ENCODE assay signal across 8 mouse cellular contexts in the genomic region with DNA sequence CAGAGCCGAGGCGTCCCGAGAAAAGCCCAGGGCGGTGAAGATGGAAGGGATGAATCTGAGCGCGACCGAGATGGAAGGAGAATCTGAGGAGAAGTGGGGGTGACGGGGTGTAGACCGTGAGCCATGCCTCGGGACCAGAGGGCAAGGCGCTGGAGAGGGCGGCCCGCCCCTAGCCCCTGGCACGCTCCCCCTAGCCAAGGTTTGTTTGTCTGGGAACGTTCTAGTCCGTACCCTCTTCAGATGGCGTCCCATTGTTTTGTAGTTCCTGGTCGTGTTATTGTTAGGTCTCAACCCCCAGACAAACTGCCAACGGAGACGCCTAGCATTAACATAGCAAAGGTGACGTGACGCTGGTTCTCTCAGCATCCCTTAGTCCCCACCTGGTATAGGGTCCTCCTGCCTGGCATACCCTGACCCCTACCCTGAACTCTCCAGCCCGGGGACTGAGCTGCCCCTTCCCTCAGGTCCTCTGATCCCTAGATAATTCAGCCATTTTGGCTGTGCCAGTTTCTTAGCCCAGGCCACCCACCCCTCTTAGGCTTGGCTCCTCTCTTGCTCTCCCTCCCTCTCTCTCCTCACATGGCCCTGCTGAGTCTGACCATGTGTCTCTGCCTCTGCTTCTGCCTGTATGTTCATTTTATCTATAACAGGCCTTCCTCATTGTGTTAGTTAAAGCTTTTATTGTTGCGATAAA. TPM values are rescaled to one million over a fixed set of nuclear protein-coding genes. Genes with fewer than 3 reads are reported as not detected.
DNase-seq lines count a peak whose midpoint lies in the region; ATAC-seq and TF ChIP-seq lines count a peak whose summit lies in the region.

No protein-coding gene starts in this region.

- H3K27me3 ChIP-seq in kidney, embryonic 16.5 days (ENCODE audit: insufficient read depth, low read length) = peaks cover 8% of the 10 kb centered on the region; the same call in 1 of the 2 replicates
- no peaks in the 10 kb centered on the region for H3K27me3 ChIP-seq in forebrain, postnatal 0 days (ENCODE audit: insufficient read depth, low read length)
- H3K27me3 ChIP-seq in stomach, embryonic 15.5 days (replicated peaks) = peaks cover 9% of the 10 kb centered on the region

- H3K36me3 ChIP-seq in kidney, embryonic 16.5 days (ENCODE audit: insufficient read depth, low read length) = no peaks in the 10 kb centered on the region
- H3K36me3 ChIP-seq in forebrain, postnatal 0 days (ENCODE audit: insufficient read depth) = no peaks in the 10 kb centered on the region
- no peaks in the 10 kb centered on the region for H3K36me3 ChIP-seq in stomach, embryonic 15.5 days

- H3K4me2 ChIP-seq in kidney, embryonic 16.5 days (replicated peaks; ENCODE audit: low read depth, low read length) = peak overlapping the region; percentile 98
- H3K4me2 ChIP-seq in forebrain, postnatal 0 days (ENCODE audit: low read depth) = peak overlapping the region; percentile 92
- peak overlapping the region; percentile 95 for H3K4me2 ChIP-seq in stomach, embryonic 15.5 days

- DNase-seq in kidney, adult 9 months = no peak
- DNase-seq in forebrain, postnatal 0 days = peak; percentile 68
- peak; percentile 27 to 32 for DNase-seq in layer of hippocampus, postnatal 25 days (ENCODE audit: extremely low spot score in 1 of 2, low spot score in 1 of 2)
- DNase-seq in B cell, adult 2 months = no peak

- H3K9me3 ChIP-seq in kidney, embryonic 16.5 days (ENCODE audit: low read length) = no peaks in the 10 kb centered on the region
- H3K9me3 ChIP-seq in forebrain, postnatal 0 days (ENCODE audit: low read length) = no peaks in the 10 kb centered on the region
- no peaks in the 10 kb centered on the region for H3K9me3 ChIP-seq in stomach, embryonic 15.5 days

- TF ChIP-seq CTCF in forebrain, postnatal 0 days (IDR thresholded peaks at IDR 0.05; ENCODE audit: low read depth) = 0 out of 2 replicates have a peak, but pooled peaks have one; percentile 1

- H3K27ac ChIP-seq in kidney, embryonic 16.5 days (ENCODE audit: low read length) = peak overlapping the region; percentile 84
- peak overlapping the region; percentile 24 for H3K27ac ChIP-seq in brown adipose tissue, adult 24 weeks (replicated peaks; ENCODE audit: low read depth, low read length)
- peak overlapping the region; percentile 90 for H3K27ac ChIP-seq in forebrain, postnatal 0 days (ENCODE audit: low read depth, low read length)
- no peak overlapping the region for H3K27ac ChIP-seq in stomach, embryonic 15.5 days

- peak overlapping the region; percentile 75 for H3K4me3 ChIP-seq in kidney, embryonic 16.5 days (ENCODE audit: low read length)
- peak overlapping the region; percentile 89 for H3K4me3 ChIP-seq in brown adipose tissue, adult 24 weeks (ENCODE audit: insufficient read depth, low read depth, low read length)
- peak overlapping the region; percentile 85 for H3K4me3 ChIP-seq in forebrain, postnatal 0 days (ENCODE audit: low read depth, low read length)
- H3K4me3 ChIP-seq in stomach, embryonic 15.5 days (replicated peaks) = peak overlapping the region; percentile 66

- 4% methylated on average over 23 of the region's 24 CpGs for WGBS in kidney, embryonic 16.5 days
- 8% methylated on average over 24 of the region's 24 CpGs for WGBS in forebrain, postnatal 0 days
- WGBS in stomach, embryonic 15.5 days = 4% methylated on average over 24 of the region's 24 CpGs

- peaks cover 7% of the 10 kb centered on the region; the same call in 1 of the 2 replicates for H3K4me1 ChIP-seq in kidney, embryonic 16.5 days (ENCODE audit: insufficient read depth, low read length)
- no peaks in the 10 kb centered on the region for H3K4me1 ChIP-seq in brown adipose tissue, adult 24 weeks (ENCODE audit: control insufficient read depth, insufficient read depth, insufficient read length, low read length)
- peaks cover 8% of the 10 kb centered on the region for H3K4me1 ChIP-seq in forebrain, postnatal 0 days (ENCODE audit: insufficient read depth)
- peaks cover 10% of the 10 kb centered on the region for H3K4me1 ChIP-seq in stomach, embryonic 15.5 days

- H3K9ac ChIP-seq in kidney, embryonic 16.5 days (replicated peaks; ENCODE audit: low read length) = peak overlapping the region; percentile 77
- peak overlapping the region; percentile 95 for H3K9ac ChIP-seq in forebrain, postnatal 0 days
- peak overlapping the region; percentile 34 for H3K9ac ChIP-seq in stomach, embryonic 15.5 days

- ATAC-seq in kidney, embryonic 16.5 days (ENCODE audit: low FRiP score, low TSS enrichment) = peak; percentile 79
- peak; percentile 79 for ATAC-seq in forebrain, postnatal 0 days
- ATAC-seq in megakaryocyte progenitor cell, adult 5-6 weeks (replicated peaks; ENCODE audit: poor library complexity) = peak; percentile 45; the same call in 1 of the 2 replicates
- ATAC-seq in stomach, embryonic 15.5 days (ENCODE audit: insufficient read depth, low FRiP score, low read depth) = peak; percentile 25; the same call in 1 of the 2 replicates

RNA-seq across cellular contexts. Expression of a gene that starts 0.4 kb away (rescaled TPM):
- polyA plus RNA-seq in kidney, embryonic 16.5 days (2015; fragmentation: Nextera tagmentation; extraction: Ambion mirVana) = 8.8 and 9.1 TPM in 2 replicates
- 10.3 and 11.7 TPM in 2 replicates for polyA plus RNA-seq in brown adipose tissue, adult 24 weeks (2012; ENCODE audit: insufficient read depth, insufficient read length, missing spikeins)
- total RNA-seq in forebrain, postnatal 0 days (2014; rRNA removed) = 24.2 and 29.1 TPM in 2 replicates
- polyA plus RNA-seq in forebrain, postnatal 0 days (2015; fragmentation: Nextera tagmentation; extraction: Ambion mirVana) = 10.6 and 14.5 TPM in 2 replicates
- total RNA-seq in layer of hippocampus, postnatal 25 days (2021) = 10 to 100 TPM; 16.3 to 18.6 TPM
- total RNA-seq in megakaryocyte progenitor cell, adult 5-6 weeks (2015) = 0.20 and 0.42 TPM in 2 replicates
- 0.03 TPM in 1 of 2 replicates, not detected in the other for total RNA-seq in megakaryocyte progenitor cell, adult 5-6 weeks (2017)
- polyA plus RNA-seq in stomach, embryonic 15.5 days (2015; fragmentation: Nextera tagmentation; extraction: Ambion mirVana) = 2.2 and 2.5 TPM in 2 replicates

RNA-seq across cellular contexts. Expression of a gene that starts 47.0 kb away (rescaled TPM):
- polyA plus RNA-seq in kidney, embryonic 16.5 days (2015; fragmentation: Nextera tagmentation; extraction: Ambion mirVana) = 69.2 and 76.3 TPM in 2 replicates
- 38.6 and 44.2 TPM in 2 replicates for polyA plus RNA-seq in brown adipose tissue, adult 24 weeks (2012; ENCODE audit: insufficient read depth, insufficient read length, missing spikeins)
- total RNA-seq in forebrain, postnatal 0 days (2014; rRNA removed) = 64.8 and 87.3 TPM in 2 replicates
- 82.8 and 117 TPM in 2 replicates for polyA plus RNA-seq in forebrain, postnatal 0 days (2015; fragmentation: Nextera tagmentation; extraction: Ambion mirVana)
- 100 to 1,000 TPM; 202 to 209 TPM for total RNA-seq in layer of hippocampus, postnatal 25 days (2021)
- total RNA-seq in megakaryocyte progenitor cell, adult 5-6 weeks (2015) = 0.34 TPM in 1 of 2 replicates, not detected in the other
- total RNA-seq in megakaryocyte progenitor cell, adult 5-6 weeks (2017) = 0.14 TPM in 1 of 2 replicates, not detected in the other
- 61.7 and 62.9 TPM in 2 replicates for polyA plus RNA-seq in stomach, embryonic 15.5 days (2015; fragmentation: Nextera tagmentation; extraction: Ambion mirVana)

Comparison
In these comparisons a context has a peak if more than half of its experiments do, and no peak if none do; other contexts are left out.
1. ATAC-seq: peak in every context shown above with its lines; median percentile 79 in kidney, embryonic 16.5 days; 79 in forebrain, postnatal 0 days; 45 in megakaryocyte progenitor cell, adult 5-6 weeks; 25 in stomach, embryonic 15.5 days.
2. H3K9ac ChIP-seq: peak in every context shown above with its lines; median percentile 95 in forebrain, postnatal 0 days; 77 in kidney, embryonic 16.5 days; 34 in stomach, embryonic 15.5 days.
3. DNase-seq: peak in forebrain, postnatal 0 days (single experiment) and layer of hippocampus, postnatal 25 days (2 of 2); none in kidney, adult 9 months (single experiment) and B cell, adult 2 months (0 of 2).
4. Peak in every context shown above with its lines, with median percentiles within 50 percentile points of each other: H3K4me2 ChIP-seq and H3K4me3 ChIP-seq.